Mouse (Mus musculus): ENCODE measurements around the gene Ctsl. TPM values are rescaled to one million over a fixed set of nuclear protein-coding genes. Genes with fewer than 3 reads are reported as not detected.
A peak's percentile ranks its signal among the peaks of the same experiment; 100 is the strongest.

Gene Ctsl
- polyA plus RNA-seq, 1 experiment from 2014 or later = 117 TPM

- H3K9ac ChIP-seq (replicated peaks; ENCODE audit: low read depth, low read length) = no peak overlapping the region
- no peaks in the 10 kb centered on the region for H3K36me3 ChIP-seq (ENCODE audit: control insufficient read depth, insufficient read depth)
Measured at GRCm38 (mm10) chr13:64311266-64311665, 59.4 kb downstream of the Ctsl start.

GRCm38 (mm10) chr13:64310585-64310984 is 60.1 kb downstream of the Ctsl start:
- Histone ChIP-seq H3K36me3 (ENCODE audit: control insufficient read depth, insufficient read depth) (no peaks in the 10 kb centered on the region), H3K27ac (ENCODE audit: low read length) (no peak overlapping the region), H3K4me3 (replicated peaks; ENCODE audit: low read length) (no peak overlapping the region), H3K4me2 (ENCODE audit: low read length) (no peak overlapping the region), H3K9me3 (ENCODE audit: control insufficient read depth, low read length) (no peaks in the 10 kb centered on the region), H3K9ac (replicated peaks; ENCODE audit: low read depth, low read length) (no peak overlapping the region), H3K27me3 (replicated peaks; ENCODE audit: control insufficient read depth, insufficient read depth, low read length) (no peaks in the 10 kb centered on the region), H3K4me1 (replicated peaks; ENCODE audit: control insufficient read depth, insufficient read depth, low read length) (no peaks in the 10 kb centered on the region)
- ATAC-seq = no peak
- 88% methylated on average over 6 of the region's 6 CpGs for WGBS

More at GRCm38 (mm10) chr13:64311266-64311665, 59.4 kb downstream of the Ctsl start:
- Histone ChIP-seq H3K4me3 (replicated peaks; ENCODE audit: low read length) (no peak overlapping the region), H3K27ac (ENCODE audit: low read length) (no peak overlapping the region), H3K9me3 (ENCODE audit: control insufficient read depth, low read length) (no peaks in the 10 kb centered on the region), H3K4me1 (replicated peaks; ENCODE audit: control insufficient read depth, insufficient read depth, low read length) (no peaks in the 10 kb centered on the region), H3K27me3 (replicated peaks; ENCODE audit: control insufficient read depth, insufficient read depth, low read length) (no peaks in the 10 kb centered on the region), H3K4me2 (ENCODE audit: low read length) (peak overlapping the region; percentile 68)
- 100% methylated on average over 1 of the region's 1 CpGs for WGBS
- no peak for ATAC-seq

- H3K27ac ChIP-seq (ENCODE audit: low read length) = no peak overlapping the region
- no peaks in the 10 kb centered on the region for H3K36me3 ChIP-seq (ENCODE audit: control insufficient read depth, insufficient read depth)
- no peaks in the 10 kb centered on the region for H3K4me1 ChIP-seq (replicated peaks; ENCODE audit: control insufficient read depth, insufficient read depth, low read length)
- 85% methylated on average over 11 of the region's 11 CpGs for WGBS
- no peak overlapping the region for H3K4me3 ChIP-seq (replicated peaks; ENCODE audit: low read length)
- H3K9me3 ChIP-seq (ENCODE audit: control insufficient read depth, low read length) = no peaks in the 10 kb centered on the region
- ATAC-seq = no peak
- no peak overlapping the region for H3K4me2 ChIP-seq (ENCODE audit: low read length)
- no peak overlapping the region for H3K9ac ChIP-seq (replicated peaks; ENCODE audit: low read depth, low read length)
- H3K27me3 ChIP-seq (replicated peaks; ENCODE audit: control insufficient read depth, insufficient read depth, low read length) = no peaks in the 10 kb centered on the region
Measured at GRCm38 (mm10) chr13:64309842-64310241, 60.8 kb downstream of the Ctsl start.

Other genes starting within 250 kb of the Ctsl start
- gene Slc35d2, start 241.5 kb downstream of the Ctsl start, polyA plus RNA-seq (2015; fragmentation: Nextera tagmentation; extraction: Ambion mirVana) = 0.46 and 0.86 TPM in 2 replicates
- gene Zfp367, start 217.7 kb downstream of the Ctsl start, polyA plus RNA-seq (2015; fragmentation: Nextera tagmentation; extraction: Ambion mirVana) = 10.8 and 13.1 TPM in 2 replicates
- gene Habp4, start 209.1 kb downstream of the Ctsl start, polyA plus RNA-seq (2015; fragmentation: Nextera tagmentation; extraction: Ambion mirVana) = 15.9 and 18.1 TPM in 2 replicates
- 1.7 and 2.9 TPM in 2 replicates for gene Cdc14b, start 95.6 kb downstream of the Ctsl start, polyA plus RNA-seq (2015; fragmentation: Nextera tagmentation; extraction: Ambion mirVana)
- 8.2 and 8.7 TPM in 2 replicates for gene Aaed1, start 58.2 kb downstream of the Ctsl start, polyA plus RNA-seq (2015; fragmentation: Nextera tagmentation; extraction: Ambion mirVana)
- gene Cdk20, start 61.4 kb upstream of the Ctsl start, polyA plus RNA-seq (2015; fragmentation: Nextera tagmentation; extraction: Ambion mirVana) = 32.6 and 33.1 TPM in 2 replicates
- gene Fam240b, start 126.9 kb upstream of the Ctsl start, polyA plus RNA-seq (2015; fragmentation: Nextera tagmentation; extraction: Ambion mirVana) = not detected in 2 replicates